Mouse (Mus musculus) embryonic facial prominence, embryonic 13.5 days (tissue): ENCODE measurements at regions not wholly inside any gene's neighbourhood (a gene's known extent, or its start where the extent isn't known, plus 50 kb on each side); places are given as distances from the start of the nearest gene placed in this dataset.
"Not testable (repeated sequence)": the region's sequence is repeated elsewhere in the genome, so short reads cannot be mapped to it uniquely, and the experiment has no call there.

ENCODE experiments used
- ATAC-seq: fragments of 200-750 bp; cut with Nextera tagmentation; 2 replicates; pipeline ENCODE4 v1.8.0; 2017; ENCODE audit warnings: low read depth; ENCODE audit not compliant: insufficient number of reproducible peaks, insufficient read depth, low FRiP score, low TSS enrichment
- H3K27ac ChIP-seq: fragments of 300-500 bp; sonication (generic); 2 replicates; pipeline ENCODE4 v1.5.1; 2015; ENCODE audit warnings: moderate library complexity, mild to moderate bottlenecking, inconsistent platforms
- H3K27me3 ChIP-seq: fragments of 300-500 bp; sonication (generic); 2 replicates; pipeline ENCODE4 v1.6.1; 2015; ENCODE audit warnings: mild to moderate bottlenecking, inconsistent platforms
- H3K36me3 ChIP-seq: fragments of 300-500 bp; sonication (generic); 2 replicates; pipeline ENCODE4 v1.6.1; 2015; ENCODE audit warnings: mild to moderate bottlenecking, inconsistent platforms
- H3K4me1 ChIP-seq: fragments of 300-500 bp; sonication (generic); 2 replicates; pipeline ENCODE4 v1.6.1; 2015; ENCODE audit warnings: inconsistent platforms
- H3K4me2 ChIP-seq: fragments of 300-500 bp; sonication (generic); 2 replicates; pipeline ENCODE4 v1.6.1; 2015; ENCODE audit warnings: moderate library complexity, mild to moderate bottlenecking, inconsistent platforms
- H3K4me3 ChIP-seq: fragments of 300-500 bp; sonication (generic); 2 replicates; pipeline ENCODE4 v1.5.1; 2015; ENCODE audit warnings: mild to moderate bottlenecking, inconsistent platforms
- H3K9ac ChIP-seq: fragments of 300-500 bp; sonication (generic); 2 replicates; pipeline ENCODE4 v1.6.1; 2015; ENCODE audit warnings: mild to moderate bottlenecking, inconsistent platforms
- H3K9me3 ChIP-seq: fragments of 300-500 bp; sonication (generic); 2 replicates; pipeline ENCODE4 v1.6.1; 2016; ENCODE audit warnings: inconsistent platforms
- WGBS: fragments of 180-500 bp; shearing (Covaris S2); methylation state at CpG from one replicate; pipeline ENCODE4 v1.1.7; 2015; ENCODE audit warnings: mixed read lengths; 5-methylcytosine and 5-hydroxymethylcytosine counted together

DNA sequence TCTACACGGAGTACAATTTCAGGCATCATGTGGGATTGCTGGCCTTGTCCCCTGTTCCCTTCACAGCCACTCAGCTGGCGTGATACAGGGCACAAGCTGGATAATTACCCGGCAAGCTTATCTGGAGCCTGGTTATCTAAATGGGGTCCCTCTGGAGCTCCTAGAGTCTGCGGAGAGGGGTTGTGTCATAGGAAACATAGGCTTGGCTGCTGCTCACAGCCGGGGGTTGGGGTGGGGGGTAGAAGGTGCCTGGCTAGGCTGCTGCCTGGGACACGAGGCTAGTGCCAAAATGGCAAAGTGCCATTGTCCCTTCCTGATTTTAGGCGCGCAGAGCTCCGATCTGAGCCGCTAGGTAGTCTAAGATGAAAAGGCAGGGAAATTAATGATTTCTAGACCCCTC is 88.6 kb downstream of the Phlda1 start:
- WGBS: 78% methylated on average over 10 of the region's 10 CpGs
- ATAC-seq: no peak
- Histone ChIP-seq H3K4me1 (peaks cover 10% of the 10 kb centered on the region), H3K4me3 (no peak overlapping the region), H3K36me3 (no peaks in the 10 kb centered on the region), H3K27me3 (no peaks in the 10 kb centered on the region), H3K9ac (no peak overlapping the region), H3K4me2 (no peak overlapping the region), H3K27ac (no peak overlapping the region), H3K9me3 (no peaks in the 10 kb centered on the region)

DNA sequence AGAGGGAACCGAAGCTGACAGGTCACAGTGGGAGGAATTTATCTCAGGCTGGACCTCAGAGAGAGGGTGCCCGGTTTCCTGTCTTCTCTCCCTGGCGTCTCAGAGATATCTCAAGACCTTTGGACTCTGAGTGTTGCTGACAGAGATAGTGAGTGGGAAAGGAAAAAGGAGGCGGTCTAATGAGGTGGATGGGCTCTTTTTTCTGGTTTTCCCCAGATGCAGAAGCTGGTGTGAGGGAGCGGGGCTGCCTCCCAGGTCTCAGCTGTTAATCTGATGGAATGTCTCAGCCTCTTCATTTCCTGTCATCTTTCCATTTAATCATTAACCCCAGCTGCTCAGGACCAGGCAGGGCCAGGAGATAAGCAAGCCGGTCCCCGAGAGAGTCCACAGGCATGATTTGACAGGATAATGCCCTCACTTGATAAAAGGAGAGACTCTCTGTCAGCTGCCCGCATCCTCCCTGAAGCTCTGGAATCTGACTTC is 89.5 kb downstream of the Phlda1 start:
- H3K9me3 ChIP-seq: no peaks in the 10 kb centered on the region
- no peaks in the 10 kb centered on the region for H3K36me3 ChIP-seq
- H3K9ac ChIP-seq: no peak overlapping the region
- 44% methylated on average over 8 of the region's 8 CpGs for WGBS
- ATAC-seq: no peak
- no peaks in the 10 kb centered on the region for H3K27me3 ChIP-seq
- no peak overlapping the region for H3K4me3 ChIP-seq
- peaks cover 19% of the 10 kb centered on the region for H3K4me1 ChIP-seq
- H3K4me2 ChIP-seq: no peak overlapping the region
- H3K27ac ChIP-seq: no peak overlapping the region

DNA sequence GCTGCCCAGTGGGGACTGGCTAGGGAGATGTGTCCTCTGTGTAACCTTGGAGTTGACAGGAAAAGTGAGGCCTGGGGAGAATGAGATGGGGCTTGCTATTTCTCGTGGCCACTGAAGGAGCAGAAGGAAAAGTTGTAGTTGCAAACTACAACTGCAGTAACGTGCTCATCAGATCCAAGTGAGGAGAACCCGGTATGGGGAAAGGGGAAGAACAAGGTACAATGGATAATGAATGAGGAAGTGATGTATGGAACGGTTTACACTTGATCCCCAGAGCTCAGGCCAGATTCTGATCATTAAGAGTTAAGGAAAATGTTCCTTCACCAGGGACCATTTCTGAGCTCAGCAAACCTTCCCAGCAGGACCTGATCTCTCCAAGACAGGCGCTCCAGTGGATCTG is 92.6 kb downstream of the Phlda1 start:
- Histone ChIP-seq H3K4me3 (no peak overlapping the region), H3K4me1 (peaks cover 26% of the 10 kb centered on the region), H3K9ac (no peak overlapping the region), H3K36me3 (no peaks in the 10 kb centered on the region), H3K27ac (no peak overlapping the region), H3K9me3 (no peaks in the 10 kb centered on the region), H3K4me2 (no peak overlapping the region), H3K27me3 (no peaks in the 10 kb centered on the region)
- WGBS: 84% methylated on average over 5 of the region's 5 CpGs
- ATAC-seq: no peak

DNA sequence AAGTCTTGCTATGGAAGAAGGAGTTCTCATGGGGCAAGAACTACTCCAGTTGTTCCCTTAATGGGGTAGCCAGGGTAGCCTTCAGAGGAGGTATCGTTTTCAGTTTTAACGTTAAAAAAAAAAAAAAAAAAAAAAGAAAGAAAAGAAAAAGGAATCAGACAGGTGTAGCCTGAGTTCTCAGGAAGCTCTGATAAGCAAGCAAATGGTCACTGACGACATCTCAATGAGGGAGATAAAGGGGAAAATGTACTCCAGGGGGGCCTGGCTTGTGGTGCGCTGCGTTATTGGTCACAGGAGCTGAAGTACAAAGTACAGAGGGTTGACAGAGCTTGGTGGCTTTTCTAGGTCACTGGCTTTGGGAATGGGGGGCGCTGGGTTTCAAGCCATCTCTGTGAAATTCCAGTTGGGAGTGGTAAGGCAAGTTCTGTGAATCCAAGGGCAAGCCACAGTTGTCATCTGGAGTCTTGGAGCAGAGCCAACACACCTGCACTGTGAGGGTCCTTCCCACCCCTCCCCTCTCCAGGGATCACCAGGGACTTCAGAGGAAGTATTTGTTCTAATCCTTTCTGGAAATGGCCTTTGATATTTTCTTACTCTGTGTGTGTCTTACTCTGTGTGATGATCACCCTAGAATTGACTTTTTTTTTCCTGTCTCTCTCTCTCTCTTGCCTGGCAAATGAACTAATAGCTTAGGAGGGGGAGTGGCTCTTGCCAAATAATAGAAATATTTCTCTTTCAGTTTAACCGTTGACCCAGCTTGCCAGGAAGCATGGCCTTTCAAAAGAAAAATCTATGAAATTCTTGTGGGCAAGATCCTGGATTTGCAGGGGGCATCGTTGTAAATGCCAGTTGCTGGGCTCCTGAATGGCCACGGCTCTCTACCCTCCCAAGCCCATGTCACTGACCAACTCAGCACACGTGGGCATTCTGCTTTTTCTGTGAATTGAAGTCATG is 93.5 kb downstream of the Phlda1 start:
- Histone ChIP-seq H3K4me1 (peaks cover 26% of the 10 kb centered on the region), H3K9me3 (no peaks in the 10 kb centered on the region), H3K36me3 (no peaks in the 10 kb centered on the region), H3K4me3 (no peak overlapping the region), H3K27me3 (no peaks in the 10 kb centered on the region), H3K9ac (no peak overlapping the region), H3K4me2 (0 out of 2 replicates have a peak overlapping the region, but pooled peaks have one; percentile 3), H3K27ac (peak overlapping the region; percentile 61)
- ATAC-seq: no peak
- whole genome bisulfite sequencing: 66% methylated on average over 10 of the region's 10 CpGs

DNA sequence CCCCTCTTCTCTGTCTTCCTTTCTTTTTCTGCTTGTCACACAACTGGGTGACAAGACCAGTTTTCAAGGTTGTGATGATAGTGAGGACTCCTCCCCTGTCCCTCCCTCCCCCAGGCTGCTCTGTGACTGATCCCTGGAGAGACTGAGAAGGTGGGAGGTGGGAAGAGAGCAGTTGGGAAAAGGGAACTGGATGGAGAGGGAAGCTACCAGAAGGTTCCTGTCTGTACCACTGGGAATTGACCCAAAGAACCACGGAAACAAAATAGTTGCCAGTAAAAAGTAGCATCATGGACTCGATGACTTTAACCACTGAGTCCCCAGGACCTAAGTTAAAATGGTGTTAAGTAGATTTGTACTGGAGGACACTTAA is 94.2 kb downstream of the Phlda1 start:
- WGBS: 53% methylated on average over 2 of the region's 2 CpGs
- Histone ChIP-seq H3K27ac (peak overlapping the region; percentile 61), H3K4me2 (0 out of 2 replicates have a peak overlapping the region, but pooled peaks have one; percentile 3), H3K9me3 (no peaks in the 10 kb centered on the region), H3K4me3 (no peak overlapping the region), H3K36me3 (no peaks in the 10 kb centered on the region), H3K27me3 (no peaks in the 10 kb centered on the region), H3K4me1 (peaks cover 25% of the 10 kb centered on the region), H3K9ac (no peak overlapping the region)
- no peak for ATAC-seq

DNA sequence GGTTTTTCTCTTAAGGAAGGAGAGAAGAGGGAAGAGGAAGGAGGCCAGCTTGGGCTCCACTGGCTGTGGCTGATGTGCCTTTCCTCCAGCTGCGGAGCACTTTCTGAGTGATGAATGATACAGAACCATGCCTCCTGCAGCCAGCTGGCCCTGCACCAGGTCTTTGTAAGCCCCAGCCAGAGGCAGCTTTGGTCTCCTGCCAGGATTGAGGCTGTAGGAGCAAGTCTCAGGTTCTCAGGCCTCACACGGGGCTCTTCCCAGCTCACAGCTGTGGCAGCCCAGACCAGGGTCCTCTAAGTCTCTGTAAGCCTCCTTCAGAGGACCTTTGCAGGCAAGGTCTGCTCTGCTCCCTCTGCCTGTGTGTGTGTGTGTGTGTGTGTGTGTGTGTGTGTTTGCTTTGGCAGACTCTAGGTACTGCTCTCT is 94.6 kb downstream of the Phlda1 start:
- H3K4me1 ChIP-seq: peaks cover 21% of the 10 kb centered on the region
- H3K4me3 ChIP-seq: no peak overlapping the region
- H3K4me2 ChIP-seq: 0 out of 2 replicates have a peak overlapping the region, but pooled peaks have one; percentile 3
- H3K9ac ChIP-seq: no peak overlapping the region
- H3K9me3 ChIP-seq: no peaks in the 10 kb centered on the region
- H3K36me3 ChIP-seq: no peaks in the 10 kb centered on the region
- no peaks in the 10 kb centered on the region for H3K27me3 ChIP-seq
- 7% methylated on average over 2 of the region's 2 CpGs for WGBS
- peak overlapping the region; percentile 61 for H3K27ac ChIP-seq
- peak; percentile 89 for ATAC-seq

DNA sequence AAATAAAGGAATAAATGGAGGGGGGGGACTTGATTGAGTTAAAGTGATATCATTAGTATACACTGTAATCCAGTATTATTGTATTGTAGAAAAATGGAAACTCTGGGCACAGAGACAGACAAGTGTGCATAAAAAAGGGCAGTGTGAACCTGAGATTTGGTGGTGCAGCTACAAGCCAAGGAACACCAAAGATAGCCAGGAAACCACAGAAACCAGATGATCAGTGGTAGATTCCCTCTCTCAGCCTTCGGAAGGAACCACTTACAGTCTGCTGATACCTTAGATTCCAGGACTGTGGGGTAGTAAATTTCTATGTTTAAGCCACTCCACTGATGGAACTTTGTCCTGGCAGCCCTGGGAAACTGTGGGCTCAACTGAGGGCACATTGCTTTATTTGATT is 97.1 kb downstream of the Phlda1 start:
- Histone ChIP-seq H3K4me3 (no peak overlapping the region), H3K9me3 (no peaks in the 10 kb centered on the region), H3K27ac (no peak overlapping the region), H3K27me3 (no peaks in the 10 kb centered on the region), H3K4me2 (no peak overlapping the region), H3K9ac (no peak overlapping the region), H3K36me3 (no peaks in the 10 kb centered on the region), H3K4me1 (peaks cover 20% of the 10 kb centered on the region)
- no peak for ATAC-seq
- 84% methylated on average over 1 of the region's 1 CpGs for WGBS

DNA sequence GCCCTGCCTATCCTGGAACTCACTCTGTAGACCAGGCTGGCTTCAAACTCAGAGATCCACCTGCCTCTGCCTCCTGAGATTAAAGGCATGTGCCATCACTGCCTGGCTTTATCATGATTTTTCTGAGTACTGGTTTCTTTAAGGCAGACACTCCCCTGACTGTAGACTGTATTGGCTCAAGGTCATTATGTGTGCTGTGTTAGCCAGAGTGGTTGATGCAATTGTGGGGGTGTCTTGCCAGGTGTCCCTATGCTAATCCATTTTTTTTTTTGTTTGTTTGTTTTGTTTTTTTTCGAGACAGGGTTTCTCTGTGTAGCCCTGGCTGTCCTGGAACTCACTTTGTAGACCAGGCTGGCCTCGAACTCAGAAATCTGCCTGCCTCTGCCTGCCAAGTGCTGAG is 101.3 kb downstream of the Phlda1 start:
- H3K36me3 ChIP-seq, ATAC-seq, H3K4me1 ChIP-seq, H3K27ac ChIP-seq, H3K4me2 ChIP-seq, H3K9me3 ChIP-seq, H3K9ac ChIP-seq, H3K27me3 ChIP-seq, H3K4me3 ChIP-seq: not testable (repeated sequence)
- 81% methylated on average over 2 of the region's 2 CpGs for WGBS

DNA sequence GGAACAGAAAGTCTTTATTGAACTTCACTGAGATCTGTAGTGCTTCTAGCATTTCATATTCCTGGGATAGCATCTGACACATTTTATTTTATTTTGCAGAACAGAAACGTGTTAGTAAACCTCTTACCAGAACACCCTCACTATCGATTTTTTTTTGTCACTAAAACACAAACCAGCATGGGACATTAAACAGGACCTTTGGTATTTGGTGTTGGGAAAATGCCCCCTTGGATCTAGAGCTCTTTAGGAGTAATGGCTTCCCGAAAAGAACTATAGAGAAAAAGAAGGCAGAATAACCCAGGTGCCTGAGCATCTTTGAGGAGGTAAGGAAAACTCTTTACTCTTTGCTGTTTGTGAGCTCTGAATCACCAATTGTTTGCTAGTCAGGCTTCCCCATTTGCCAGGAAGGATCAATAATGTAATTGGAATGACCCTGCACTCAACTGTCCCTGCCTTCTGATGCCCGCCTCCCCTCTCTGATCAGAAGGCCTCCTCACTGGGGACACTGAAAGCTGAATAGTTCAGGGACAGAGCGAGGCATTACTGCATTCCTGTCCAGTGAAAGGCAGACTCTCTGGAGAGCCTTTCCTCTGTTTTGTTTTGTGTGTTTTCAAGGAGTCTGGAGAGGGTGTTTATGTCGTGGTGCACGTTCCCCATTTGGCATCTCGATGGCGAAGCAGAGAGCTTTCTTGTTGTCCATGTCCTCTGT is 102.5 kb downstream of the Phlda1 start:
- H3K9me3 ChIP-seq: no peaks in the 10 kb centered on the region
- H3K27ac ChIP-seq: no peak overlapping the region
- H3K9ac ChIP-seq: no peak overlapping the region
- ATAC-seq: no peak
- H3K4me1 ChIP-seq: no peaks in the 10 kb centered on the region
- 71% methylated on average over 9 of the region's 9 CpGs for WGBS
- H3K27me3 ChIP-seq: no peaks in the 10 kb centered on the region
- no peak overlapping the region for H3K4me3 ChIP-seq
- H3K36me3 ChIP-seq: no peaks in the 10 kb centered on the region
- H3K4me2 ChIP-seq: no peak overlapping the region

DNA sequence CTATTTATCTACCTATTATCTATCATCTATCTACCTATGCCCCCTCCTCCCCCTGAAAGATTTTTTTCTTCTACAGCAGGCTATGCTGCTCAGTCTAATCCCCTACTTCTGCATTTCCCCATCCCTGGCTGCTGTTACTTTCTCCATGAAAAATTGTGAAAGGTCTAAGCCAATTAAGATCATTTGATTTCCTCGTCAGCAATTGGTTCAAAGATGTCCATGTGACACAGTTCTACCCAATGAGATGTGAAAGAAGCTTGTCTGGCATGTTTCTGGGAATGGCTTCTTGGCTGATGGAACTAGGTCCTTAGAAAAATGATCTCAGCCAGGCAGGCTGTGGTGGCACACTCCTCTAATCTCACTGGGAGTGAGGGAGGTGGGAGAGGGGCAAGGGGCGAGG is 103.8 kb downstream of the Phlda1 start:
- Histone ChIP-seq H3K9ac (no peak overlapping the region), H3K9me3 (no peaks in the 10 kb centered on the region), H3K4me3 (no peak overlapping the region), H3K4me2 (no peak overlapping the region), H3K4me1 (no peaks in the 10 kb centered on the region), H3K36me3 (no peaks in the 10 kb centered on the region), H3K27me3 (no peaks in the 10 kb centered on the region), H3K27ac (no peak overlapping the region)
- 86% methylated on average over 2 of the region's 2 CpGs for WGBS
- ATAC-seq: no peak

DNA sequence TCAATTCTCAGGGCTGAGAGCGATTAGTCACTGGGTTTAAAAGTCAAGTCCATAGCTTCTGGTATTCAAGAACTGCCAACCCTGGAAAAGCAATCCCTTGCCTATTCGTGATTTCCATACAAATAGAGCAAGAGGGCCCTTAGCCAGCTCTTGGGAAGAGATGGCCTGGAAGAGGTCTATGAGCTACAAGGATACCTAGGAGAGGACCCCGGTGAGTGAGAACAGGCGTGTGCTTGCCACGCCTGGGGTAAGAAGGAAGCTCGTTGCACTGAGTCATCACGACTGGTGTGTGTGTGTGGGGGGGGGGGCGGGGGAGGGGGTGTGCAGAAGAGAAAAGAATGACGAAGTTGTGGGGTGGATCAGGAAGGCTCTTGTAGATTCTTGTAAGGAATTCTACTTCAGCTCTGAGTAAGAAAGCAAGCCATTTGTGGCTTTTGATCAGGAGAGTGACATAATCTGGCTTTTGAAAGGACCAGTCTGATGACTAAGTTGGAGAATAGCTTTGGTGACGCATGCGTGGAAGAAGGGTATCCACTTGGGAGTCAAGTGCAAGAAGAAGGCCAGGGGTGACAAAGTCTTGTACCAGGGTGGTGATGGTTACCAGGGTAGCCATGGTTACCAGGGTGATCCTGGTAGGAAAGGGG is 113.7 kb downstream of the Phlda1 start:
- no peak overlapping the region for H3K4me3 ChIP-seq
- no peaks in the 10 kb centered on the region for H3K27me3 ChIP-seq
- no peaks in the 10 kb centered on the region for H3K36me3 ChIP-seq
- no peak overlapping the region for H3K4me2 ChIP-seq
- H3K9ac ChIP-seq: no peak overlapping the region
- H3K9me3 ChIP-seq: no peaks in the 10 kb centered on the region
- no peak for ATAC-seq
- peaks cover 19% of the 10 kb centered on the region for H3K4me1 ChIP-seq
- no peak overlapping the region for H3K27ac ChIP-seq
- WGBS: 74% methylated on average over 11 of the region's 11 CpGs
